Mouse (Mus musculus) G1E-ER4 (cell line): ENCODE results near the gene Farp1. TPM values are rescaled to one million over a fixed set of nuclear protein-coding genes. Genes with fewer than 3 reads are reported as not detected.

Experiments used
- GATA1 ChIP-seq: IDR thresholded peaks from one replicate; pipeline ENCODE4 v1.8.0; 2012; ENCODE audit warnings: low read length, inconsistent platforms
- polyA plus RNA-seq: library from polyadenylated mRNA; stranded (reverse); fragments of >175 nt; gene quantifications from 2 replicates; pipeline ENCODE4 v1.2.3, GENCODE M21; 2012

Gene Farp1
- polyA plus RNA-seq, 1 experiment = 0.09 TPM

DNA sequence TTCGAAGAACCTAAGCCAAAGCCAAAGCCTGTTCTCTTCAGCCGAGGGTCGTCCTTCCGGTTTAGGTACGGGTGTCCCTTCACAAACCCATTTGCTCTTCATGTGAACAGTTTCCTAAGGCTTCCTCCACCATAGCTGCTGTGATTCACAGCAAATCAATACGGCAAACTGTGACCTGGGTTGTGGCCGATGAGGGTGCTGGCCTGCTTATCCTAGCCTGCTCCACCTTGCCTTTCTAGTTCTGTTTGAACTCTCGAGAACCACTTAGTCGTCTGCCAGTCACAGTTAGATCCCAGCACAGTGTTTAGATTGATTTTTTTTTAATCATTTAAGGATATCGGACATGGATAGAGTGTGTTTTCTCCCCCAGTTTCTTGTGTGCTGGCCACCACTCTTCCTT lies 203.7 kb downstream of the Farp1 start:
- TF ChIP-seq GATA1 = no peak

DNA sequence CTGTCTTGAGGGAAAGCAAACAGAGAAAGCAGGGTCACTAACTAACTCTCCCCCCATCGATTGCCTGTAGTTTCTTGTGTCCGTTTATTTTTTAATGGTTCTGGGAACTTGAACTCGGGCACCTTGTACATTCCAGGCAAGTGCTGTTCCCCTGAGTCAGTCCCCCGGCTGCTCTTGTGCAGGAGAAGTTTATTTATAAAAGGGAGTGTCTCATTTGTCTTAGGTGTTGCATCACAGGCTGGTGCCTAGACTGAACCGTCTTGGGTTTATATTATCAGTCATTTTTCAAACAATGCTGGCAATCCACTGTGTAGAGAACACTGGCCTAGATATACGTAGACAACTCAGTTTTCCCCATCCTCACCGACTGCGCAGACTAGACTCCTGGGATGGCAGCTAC lies 204.4 kb downstream of the Farp1 start:
- no peak for TF ChIP-seq GATA1

DNA sequence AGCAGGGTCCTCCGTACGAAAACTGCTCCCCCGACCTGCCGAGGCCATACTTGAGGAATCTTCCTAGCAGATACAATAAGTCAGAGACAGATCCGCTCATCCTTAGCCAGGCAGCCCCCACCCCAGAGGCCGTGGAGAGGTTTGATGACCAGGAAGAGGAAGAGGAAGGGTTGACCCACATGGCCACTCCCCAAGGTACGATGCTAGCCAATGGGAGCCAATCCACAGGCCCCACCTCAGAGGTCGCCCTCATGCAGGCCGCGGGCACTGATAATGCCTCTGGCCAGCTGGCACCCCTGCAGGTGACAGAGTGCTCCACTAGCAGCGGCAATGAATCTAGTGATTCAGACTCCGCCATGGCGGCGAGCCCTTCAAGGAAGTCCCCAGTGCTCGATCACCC lies 209.1 kb downstream of the Farp1 start:
- no peak for TF ChIP-seq GATA1

DNA sequence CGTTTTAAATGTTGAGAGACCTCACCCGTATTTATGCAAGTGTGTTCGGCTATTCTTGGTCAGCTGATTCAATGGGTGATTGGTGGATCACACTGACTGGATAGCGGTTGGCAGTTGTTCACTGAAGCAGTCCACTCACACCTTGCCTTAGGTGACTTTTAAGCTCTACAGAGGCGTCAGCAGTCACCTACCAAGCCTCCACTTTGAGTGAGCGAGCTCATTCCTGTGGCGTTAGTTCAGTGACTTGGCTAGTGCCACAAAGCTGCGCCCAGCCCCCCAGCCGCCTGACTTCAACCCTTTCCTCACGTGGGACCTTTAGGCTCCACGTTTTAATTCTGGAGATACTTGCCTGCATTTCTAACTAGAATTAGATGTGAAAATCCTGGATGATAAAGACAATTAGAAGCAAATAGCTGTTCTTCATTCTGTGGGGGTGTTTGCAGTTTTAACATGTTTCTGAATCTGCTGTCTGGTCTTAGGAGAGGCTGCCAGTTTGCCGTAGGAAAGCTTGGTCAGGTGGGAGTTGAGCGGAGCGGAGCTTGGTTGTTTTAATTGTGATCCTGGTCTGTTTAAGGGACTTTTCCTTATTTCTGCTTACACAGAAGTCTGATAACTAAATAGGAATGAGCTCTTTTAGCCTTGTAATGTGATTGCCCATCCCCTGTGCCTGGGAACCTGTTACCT lies 211.2 kb downstream of the Farp1 start:
- no peak for TF ChIP-seq GATA1

DNA sequence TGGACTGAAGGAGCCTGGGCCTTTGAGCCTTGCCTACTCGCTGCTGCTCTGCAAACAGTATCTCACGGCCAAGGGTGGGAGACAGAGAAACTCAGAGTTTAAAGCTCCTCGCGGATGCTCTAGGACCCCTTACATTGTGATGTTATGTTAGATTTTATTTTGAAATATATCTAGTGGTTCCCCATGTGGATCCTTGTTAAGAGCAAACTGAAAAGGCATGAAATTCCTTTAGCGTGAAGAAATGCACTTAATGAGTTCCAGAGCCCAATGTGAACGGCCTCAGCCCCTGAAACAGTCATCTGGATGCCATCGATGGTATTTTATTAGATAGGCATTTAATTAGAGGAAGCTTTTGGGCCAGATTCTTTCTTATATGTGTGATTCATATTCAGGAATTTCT lies 212.3 kb downstream of the Farp1 start:
- TF ChIP-seq GATA1 = no peak

DNA sequence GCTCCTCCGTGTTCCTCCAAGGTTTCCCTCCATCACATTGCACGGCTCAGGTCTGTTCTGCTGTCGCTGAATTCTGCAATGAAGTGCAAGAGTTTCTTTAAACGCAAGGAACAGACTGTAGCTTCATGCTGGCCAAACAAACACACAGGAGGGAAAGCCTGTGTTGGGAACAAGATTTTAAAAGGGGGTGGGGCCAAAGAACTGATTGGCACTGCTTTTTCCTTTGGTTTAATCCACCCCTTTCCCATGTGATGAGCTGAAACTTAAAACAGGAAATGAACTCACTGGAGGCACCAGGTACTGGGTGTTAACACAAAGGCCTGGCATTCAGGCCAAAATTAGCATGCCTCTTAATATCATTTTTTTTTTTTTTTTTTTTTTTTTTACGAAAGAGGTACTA lies 213.3 kb downstream of the Farp1 start:
- TF ChIP-seq GATA1 = no peak

DNA sequence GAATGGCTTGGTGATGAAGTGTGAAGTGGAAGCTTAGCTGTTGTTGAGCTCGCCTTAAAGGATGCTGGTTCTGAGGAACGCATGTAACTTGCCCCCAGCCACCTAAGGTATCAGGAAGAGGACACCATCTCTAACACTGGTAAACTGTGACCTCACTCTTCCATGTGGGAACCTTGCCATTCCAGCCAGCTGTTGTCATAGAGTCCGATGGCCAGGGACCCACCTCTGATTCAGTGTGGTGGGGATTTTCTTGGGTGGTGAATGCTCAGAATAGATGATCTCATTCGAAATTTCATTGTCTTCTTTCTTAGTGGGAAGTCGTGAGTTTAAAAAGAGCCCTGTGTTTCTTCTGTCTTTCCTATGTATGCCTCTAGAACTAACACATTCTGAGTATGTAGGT lies 216.1 kb downstream of the Farp1 start:
- no peak for TF ChIP-seq GATA1

DNA sequence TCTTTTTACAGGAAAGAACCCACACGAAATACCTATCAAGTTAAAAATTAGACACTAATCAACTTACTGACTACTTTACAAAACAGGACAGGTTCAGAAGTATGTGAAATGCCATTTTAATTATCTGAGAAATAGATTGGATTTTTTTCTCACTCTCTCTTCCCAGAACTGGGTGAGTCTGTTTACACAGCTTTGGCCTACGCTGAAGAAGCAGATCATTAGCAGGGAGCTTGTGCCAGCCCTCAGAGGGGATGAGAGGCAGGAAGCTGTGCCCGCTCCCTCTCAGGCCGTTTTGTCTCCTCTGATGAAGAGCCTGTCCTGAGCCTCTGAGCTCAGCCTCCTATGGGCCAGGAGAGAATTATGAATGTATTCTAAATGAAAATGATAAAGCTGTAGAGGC lies 216.7 kb downstream of the Farp1 start:
- no peak for TF ChIP-seq GATA1

DNA sequence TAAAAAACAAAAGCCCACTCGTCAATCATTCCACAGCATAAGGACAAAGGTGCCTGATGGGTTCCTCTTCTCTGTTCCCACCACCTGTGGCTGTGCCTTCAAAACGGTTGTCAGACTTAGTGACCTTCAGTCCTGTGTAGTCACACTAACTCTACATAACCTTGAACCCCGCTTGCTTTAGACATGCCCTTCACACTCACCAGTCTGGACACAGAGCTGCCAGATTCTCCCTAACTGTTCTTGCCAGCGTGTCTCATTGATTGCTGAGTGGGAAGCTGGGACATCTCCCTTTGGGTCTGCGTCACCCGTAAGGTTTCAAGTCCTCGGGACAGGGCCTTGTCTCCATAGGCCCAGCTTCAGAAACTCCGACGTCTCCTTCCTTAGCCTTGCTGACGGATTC lies 217.5 kb downstream of the Farp1 start:
- TF ChIP-seq GATA1 = no peak

DNA sequence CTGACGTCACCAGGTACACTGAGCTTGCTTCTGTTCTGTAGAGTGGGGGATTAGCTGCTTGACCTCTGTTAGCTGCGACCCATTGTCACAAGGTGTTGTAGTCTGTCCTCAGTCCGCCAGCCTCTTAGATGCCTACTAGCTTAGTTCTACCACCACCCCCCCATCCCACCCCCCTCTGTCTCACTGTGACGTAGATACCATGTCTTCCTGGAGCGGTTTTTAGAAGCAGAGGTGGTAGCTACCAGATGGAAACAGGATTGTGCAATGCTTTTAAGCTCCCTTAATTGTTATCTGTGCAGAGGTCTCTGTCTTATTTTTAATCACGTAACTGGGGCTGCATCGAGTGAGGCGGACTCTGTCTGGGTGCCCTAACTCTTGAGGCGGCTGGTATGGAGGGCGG lies 219.9 kb downstream of the Farp1 start:
- no peak for TF ChIP-seq GATA1

DNA sequence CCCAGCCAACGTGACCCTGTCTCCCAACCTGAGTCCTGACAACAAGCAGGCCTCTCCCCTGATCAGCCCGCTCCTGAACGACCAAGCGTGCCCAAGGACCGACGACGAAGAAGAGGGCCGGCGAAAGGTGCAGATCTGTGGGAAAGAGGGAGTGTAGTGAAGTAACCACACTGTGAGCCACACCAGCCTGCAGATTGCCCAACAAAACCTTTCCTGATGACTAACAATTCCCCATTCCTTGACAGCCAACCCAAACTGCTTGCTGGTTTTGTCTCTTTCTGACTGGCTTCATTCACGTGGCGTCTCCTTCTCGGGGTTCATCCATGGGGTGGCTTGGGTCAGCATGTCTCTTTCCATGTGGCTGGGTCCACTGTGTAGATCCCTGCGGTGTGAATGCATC lies 220.5 kb downstream of the Farp1 start:
- no peak for TF ChIP-seq GATA1

DNA sequence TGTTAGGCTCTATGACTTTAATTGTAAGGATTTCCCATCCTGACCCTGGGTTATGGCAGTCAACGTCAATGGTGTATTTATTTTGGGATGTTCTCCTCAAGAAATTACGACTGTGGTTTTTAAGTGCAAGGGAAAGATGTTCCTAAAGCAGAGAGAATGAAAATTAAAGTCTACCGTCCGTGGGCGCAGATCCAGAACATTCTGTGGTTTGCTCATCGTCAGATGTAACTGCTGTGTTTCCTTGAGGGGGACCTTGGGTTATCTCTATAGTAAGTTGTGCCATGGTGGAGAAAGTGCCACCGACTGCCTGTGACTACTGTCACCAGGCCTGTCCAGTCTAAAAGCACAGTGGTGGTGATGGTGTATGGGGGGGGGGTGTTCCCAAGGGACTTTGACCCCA lies 221.9 kb downstream of the Farp1 start:
- no peak for TF ChIP-seq GATA1

DNA sequence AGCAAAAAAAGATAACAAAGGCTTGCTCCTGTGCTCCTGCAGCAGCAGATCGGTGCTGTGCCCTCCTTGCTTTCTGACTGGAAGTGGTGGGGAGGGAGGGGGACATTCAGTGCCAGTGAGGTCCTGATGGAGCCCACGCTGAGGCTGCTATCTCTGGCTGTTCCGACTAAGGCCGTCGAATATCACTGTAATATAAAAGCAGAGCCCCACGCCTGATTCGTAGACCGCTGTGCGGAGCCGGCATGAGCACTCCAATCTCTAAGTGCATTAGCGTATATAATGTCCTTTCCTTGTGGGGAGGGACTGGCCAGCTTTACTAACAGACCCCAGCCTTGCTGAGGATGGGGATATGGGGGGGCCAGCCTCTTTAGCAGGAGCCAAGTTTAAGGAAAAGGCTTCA lies 224.3 kb downstream of the Farp1 start:
- no peak for TF ChIP-seq GATA1

DNA sequence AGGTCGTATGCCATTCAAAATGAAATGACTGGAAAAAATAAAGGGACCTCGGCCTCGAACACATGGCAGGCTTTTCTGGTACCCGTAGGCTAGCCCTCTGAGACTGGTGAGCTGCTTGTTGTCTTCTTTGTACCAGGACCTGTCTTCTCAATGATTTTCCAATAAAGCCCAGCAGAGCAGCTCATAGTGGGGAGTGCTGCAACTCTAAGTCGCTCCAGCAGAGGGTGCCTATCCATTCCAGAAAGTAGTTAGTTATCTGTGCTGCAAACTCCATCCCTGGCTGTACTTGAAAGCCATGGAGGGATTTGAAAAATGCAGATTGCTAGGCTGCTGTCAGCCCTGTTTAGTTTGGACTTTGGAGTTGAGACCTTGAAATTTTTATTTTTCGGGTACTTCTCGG lies 224.8 kb downstream of the Farp1 start:
- no peak for TF ChIP-seq GATA1

DNA sequence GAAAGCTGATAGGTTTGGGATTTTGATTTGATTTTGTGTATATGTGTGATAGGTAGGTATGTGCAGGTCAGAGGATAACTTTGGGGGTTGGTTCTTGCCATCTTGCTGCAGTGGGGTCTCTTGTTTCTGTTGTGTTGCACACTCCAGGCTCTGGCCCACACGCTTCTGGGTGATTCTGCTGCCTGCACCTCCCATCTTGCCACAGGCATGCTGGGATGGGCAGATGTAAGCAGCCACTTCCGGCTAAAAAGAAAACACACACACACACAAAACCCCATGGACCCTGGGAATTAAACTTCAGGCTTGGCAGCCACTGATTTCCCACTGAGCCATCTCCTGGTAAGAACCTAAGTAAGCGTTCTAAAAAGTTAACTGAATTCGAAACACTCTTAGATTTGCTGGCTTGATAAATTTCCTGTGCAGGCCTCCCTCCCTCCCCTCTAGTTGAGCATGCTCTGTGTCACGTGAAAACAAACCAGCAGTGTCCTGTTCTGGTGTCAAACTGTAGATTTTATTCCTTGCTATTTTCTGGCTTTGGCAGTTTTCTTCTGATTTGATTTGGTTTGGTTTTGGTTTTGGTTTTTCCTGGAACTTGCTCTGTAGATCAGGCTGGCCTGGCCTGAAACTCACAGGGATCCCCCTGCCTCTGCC lies 226.4 kb downstream of the Farp1 start:
- no peak for TF ChIP-seq GATA1

DNA sequence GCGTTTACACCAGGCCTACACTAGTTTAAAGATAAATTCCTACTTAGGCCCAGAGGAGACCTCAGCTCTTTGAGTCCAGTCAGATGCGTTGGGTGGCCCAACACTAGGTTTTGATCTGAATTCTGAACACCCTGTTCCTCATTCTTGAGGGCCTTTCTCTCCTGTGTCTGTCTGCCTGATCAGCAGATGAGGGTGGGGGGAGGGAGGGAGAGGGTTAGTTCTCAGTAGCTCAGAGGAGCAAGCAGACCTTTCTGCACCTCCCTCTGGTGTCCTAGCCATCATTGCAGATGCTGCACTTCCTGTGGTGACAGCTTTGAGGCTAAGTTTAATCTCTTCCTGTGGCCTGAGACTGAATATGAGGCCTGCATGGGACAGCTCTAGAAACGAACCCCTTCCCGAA lies 227.6 kb downstream of the Farp1 start:
- TF ChIP-seq GATA1 = no peak

DNA sequence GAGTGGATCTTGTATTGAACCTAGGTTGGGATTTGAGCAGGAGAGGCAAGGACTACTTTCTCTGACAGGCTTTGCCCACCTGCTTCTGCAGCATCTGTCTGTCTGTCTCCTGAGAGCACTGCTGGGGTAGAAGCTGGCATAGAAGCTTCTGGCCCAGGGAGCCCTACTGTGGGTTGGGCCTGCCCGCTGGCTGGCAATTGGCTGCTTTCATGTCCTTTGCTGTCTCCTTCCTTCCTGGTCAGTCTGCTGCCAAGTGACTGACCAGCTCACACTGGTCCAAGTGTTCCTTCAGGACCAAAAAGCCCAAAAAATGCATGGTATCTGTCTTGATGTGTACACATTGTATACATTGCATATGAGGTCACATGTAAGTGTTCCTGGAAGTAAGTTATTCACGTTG lies 228.9 kb downstream of the Farp1 start:
- no peak for TF ChIP-seq GATA1
